Mouse (Mus musculus) midbrain, embryonic 12.5 days (tissue): ENCODE data around the gene Gm17720. TPM values are rescaled to one million over a fixed set of nuclear protein-coding genes. Genes with fewer than 3 reads are reported as not detected.

Experiments used
- ATAC-seq: fragments of 200-750 bp; cut with Nextera tagmentation; 2 replicates; pipeline ENCODE4 v1.8.0; 2017; ENCODE audit warnings: low read depth, moderate TSS enrichment, moderate library complexity; ENCODE audit not compliant: low FRiP score
- H3K27ac ChIP-seq: fragments of 300-500 bp; sonication (generic); replicated peaks from 2 replicates; pipeline ENCODE4 v1.5.1; 2016; ENCODE audit warnings: mild to moderate bottlenecking
- H3K27me3 ChIP-seq: fragments of 300-500 bp; sonication (generic); 2 replicates; pipeline ENCODE4 v1.6.1; 2016; ENCODE audit warnings: mild to moderate bottlenecking
- H3K36me3 ChIP-seq: fragments of 300-500 bp; sonication (generic); 2 replicates; pipeline ENCODE4 v1.6.1; 2016
- H3K4me1 ChIP-seq: fragments of 300-500 bp; sonication (generic); 2 replicates; pipeline ENCODE4 v1.6.1; 2016
- H3K4me2 ChIP-seq: fragments of 300-500 bp; sonication (generic); replicated peaks from 2 replicates; pipeline ENCODE4 v1.6.1; 2016; ENCODE audit warnings: mild to moderate bottlenecking, moderate library complexity
- H3K4me3 ChIP-seq: fragments of 300-500 bp; sonication (generic); 2 replicates; pipeline ENCODE4 v1.5.1; 2016; ENCODE audit warnings: mild to moderate bottlenecking
- H3K9ac ChIP-seq: fragments of 300-500 bp; sonication (generic); replicated peaks from 2 replicates; pipeline ENCODE4 v1.6.1; 2016; ENCODE audit warnings: mild to moderate bottlenecking, moderate library complexity
- H3K9me3 ChIP-seq: fragments of 300-500 bp; sonication (generic); 2 replicates; pipeline ENCODE4 v1.6.1; 2016; ENCODE audit warnings: mild to moderate bottlenecking
- whole genome bisulfite sequencing: fragments of 180-500 bp; shearing (Covaris S2); methylation state at CpG from one replicate; pipeline ENCODE4 v1.1.7; 2016; 5-methylcytosine and 5-hydroxymethylcytosine counted together
- polyA plus RNA-seq: library from polyadenylated mRNA; unstranded; fragments of >200 nt; fragmentation: Nextera tagmentation; extraction: Ambion mirVana; gene quantifications from 2 replicates; pipeline ENCODE4 v1.2.1, GENCODE M21; 2016

Gene Gm17720
- not detected in 2 replicates for polyA plus RNA-seq

GRCm38 (mm10) chr8:110102653-110103052 lies at the start of gene Gm17720:
Gene Gm17720, minus strand, starts transcription at chr8:110102753.
- Histone ChIP-seq H3K9me3 (no peaks in the 10 kb centered on the region), H3K9ac (no peak within 1 kb of the TSS), H3K27me3 (no peaks in the 10 kb centered on the region), H3K4me3 (no peak within 1 kb of the TSS), H3K27ac (no peak within 1 kb of the TSS), H3K4me2 (no peak within 1 kb of the TSS), H3K4me1 (no peaks in the 10 kb centered on the region), H3K36me3 (no peaks in the 10 kb centered on the region)
- no peak for ATAC-seq
- 88% methylated on average over 3 of the region's 3 CpGs for WGBS

DNA sequence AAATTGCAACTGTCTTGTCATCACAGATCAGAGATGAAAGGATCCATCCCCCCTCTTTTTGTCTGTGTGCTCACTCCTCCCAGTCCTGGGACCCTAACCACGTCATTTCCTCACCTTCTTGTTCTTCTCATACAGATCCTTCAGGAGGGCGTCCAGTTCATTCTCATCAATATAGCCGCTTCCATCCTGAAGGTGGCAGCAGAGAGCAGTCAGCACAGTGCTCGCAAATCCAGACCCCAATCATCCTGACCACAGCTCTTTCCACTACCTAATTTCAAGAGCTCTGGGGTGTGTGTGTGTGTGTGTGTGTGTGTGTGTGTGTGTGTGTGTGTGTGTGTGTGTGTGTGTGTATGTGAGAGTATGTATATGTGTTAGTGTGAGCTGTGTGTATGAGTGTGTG lies 43.0 kb upstream of the Gm17720 start:
- Histone ChIP-seq H3K36me3 (no peaks in the 10 kb centered on the region), H3K27me3 (peaks cover 4% of the 10 kb centered on the region; the same call in 1 of the 2 replicates), H3K4me3 (no peak overlapping the region), H3K9me3 (no peaks in the 10 kb centered on the region), H3K4me2 (no peak overlapping the region), H3K4me1 (no peaks in the 10 kb centered on the region), H3K27ac (no peak overlapping the region), H3K9ac (no peak overlapping the region)
- 0% methylated on average over 4 of the region's 4 CpGs for WGBS
- no peak for ATAC-seq

- no peak overlapping the region for H3K4me2 ChIP-seq
- no peak overlapping the region for H3K4me3 ChIP-seq
- no peaks in the 10 kb centered on the region for H3K4me1 ChIP-seq
- H3K9me3 ChIP-seq, result no peaks in the 10 kb centered on the region
- no peak overlapping the region for H3K27ac ChIP-seq
- WGBS, result 72% methylated on average over 4 of the region's 4 CpGs
- peaks cover 4% of the 10 kb centered on the region; the same call in 1 of the 2 replicates for H3K27me3 ChIP-seq
- H3K9ac ChIP-seq, result no peak overlapping the region
- H3K36me3 ChIP-seq, result no peaks in the 10 kb centered on the region
- ATAC-seq, result no peak
Measured at GRCm38 (mm10) chr8:110140770-110141169, 38.2 kb upstream of the Gm17720 start.

DNA sequence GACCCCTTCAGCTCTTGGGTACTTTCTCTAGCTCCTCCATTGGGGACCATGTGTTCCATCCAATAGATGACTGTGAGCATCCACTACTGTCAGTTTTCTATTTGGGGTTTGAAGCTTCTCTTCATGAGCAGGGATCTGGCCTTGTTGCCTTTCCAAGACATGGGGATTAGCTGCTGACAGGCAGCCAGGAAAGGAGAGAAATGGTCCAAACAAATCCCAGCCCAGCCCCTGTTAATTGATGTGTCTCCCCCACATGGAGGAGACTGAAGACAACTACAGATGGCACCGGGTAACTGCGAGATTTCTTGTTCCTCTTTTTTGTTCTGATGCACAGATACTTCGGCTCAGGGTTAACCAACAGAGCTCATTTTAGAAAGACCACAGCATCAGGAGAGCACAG lies 37.6 kb upstream of the Gm17720 start:
- Histone ChIP-seq H3K9ac (no peak overlapping the region), H3K4me3 (no peak overlapping the region), H3K9me3 (no peaks in the 10 kb centered on the region), H3K4me2 (no peak overlapping the region), H3K36me3 (no peaks in the 10 kb centered on the region), H3K27ac (no peak overlapping the region), H3K27me3 (peaks cover 4% of the 10 kb centered on the region; the same call in 1 of the 2 replicates), H3K4me1 (no peaks in the 10 kb centered on the region)
- 73% methylated on average over 3 of the region's 3 CpGs for WGBS
- ATAC-seq, result no peak

DNA sequence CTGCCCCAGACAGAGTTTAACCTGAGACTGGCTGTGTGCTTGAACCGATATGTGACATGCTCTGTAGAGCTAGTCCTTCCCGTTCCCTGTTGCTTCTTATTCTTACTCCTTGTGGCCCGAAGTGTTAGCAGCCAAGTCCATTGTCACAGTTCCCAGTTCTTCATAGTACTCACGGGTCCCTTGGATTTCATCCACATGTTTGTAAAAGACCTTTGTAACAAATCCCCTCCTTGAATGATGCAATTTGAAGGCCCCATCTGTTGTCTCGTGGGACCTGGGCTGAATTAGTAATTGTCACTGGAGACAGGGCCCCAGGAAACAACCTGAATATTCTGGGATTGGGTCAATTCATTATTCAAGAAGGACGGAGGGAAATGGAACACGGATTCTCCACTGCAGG lies 33.0 kb upstream of the Gm17720 start:
- Histone ChIP-seq H3K4me2 (no peak overlapping the region), H3K4me1 (no peaks in the 10 kb centered on the region), H3K36me3 (no peaks in the 10 kb centered on the region), H3K4me3 (no peak overlapping the region), H3K9me3 (no peaks in the 10 kb centered on the region), H3K27me3 (no peaks in the 10 kb centered on the region), H3K27ac (no peak overlapping the region), H3K9ac (no peak overlapping the region)
- ATAC-seq, result no peak
- 70% methylated on average over 7 of the region's 7 CpGs for WGBS

GRCm38 (mm10) chr8:110134236-110134635 lies 31.7 kb upstream of the Gm17720 start:
- 94% methylated on average over 8 of the region's 8 CpGs for WGBS
- Histone ChIP-seq H3K27me3 (no peaks in the 10 kb centered on the region), H3K4me1 (no peaks in the 10 kb centered on the region), H3K36me3 (no peaks in the 10 kb centered on the region), H3K4me2 (no peak overlapping the region), H3K27ac (no peak overlapping the region), H3K9me3 (no peaks in the 10 kb centered on the region), H3K9ac (no peak overlapping the region), H3K4me3 (no peak overlapping the region)
- ATAC-seq, result no peak

GRCm38 (mm10) chr8:110130537-110130936 lies 28.0 kb upstream of the Gm17720 start:
- no peaks in the 10 kb centered on the region for H3K9me3 ChIP-seq
- H3K4me1 ChIP-seq, result no peaks in the 10 kb centered on the region
- no peaks in the 10 kb centered on the region for H3K36me3 ChIP-seq
- WGBS, result 27% methylated on average over 13 of the region's 13 CpGs
- no peak overlapping the region for H3K4me3 ChIP-seq
- H3K27me3 ChIP-seq, result peaks cover 3% of the 10 kb centered on the region; the same call in 1 of the 2 replicates
- H3K4me2 ChIP-seq, result 0 out of 2 replicates have a peak overlapping the region, but pooled peaks have one; percentile 17
- H3K9ac ChIP-seq, result no peak overlapping the region
- no peak for ATAC-seq
- no peak overlapping the region for H3K27ac ChIP-seq

DNA sequence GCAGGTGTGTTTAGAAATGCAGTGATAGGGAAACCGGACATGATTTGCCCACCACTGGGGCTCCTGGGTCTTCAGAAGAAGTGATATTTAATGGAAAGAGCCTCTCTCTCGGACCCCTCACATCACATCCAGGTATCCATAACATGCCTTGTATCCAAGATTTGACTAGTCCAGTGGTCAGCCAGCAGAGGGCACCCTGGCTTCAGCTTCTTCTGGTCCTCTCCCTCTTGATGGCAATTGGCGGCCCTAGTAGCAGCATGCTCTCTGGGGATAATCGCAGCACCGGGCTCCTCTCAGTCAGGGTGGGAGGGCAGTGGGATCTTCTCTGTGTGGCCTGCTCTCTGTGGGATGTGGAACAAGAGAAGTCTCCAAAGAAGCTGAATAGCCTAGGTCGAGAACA lies 17.2 kb upstream of the Gm17720 start:
- 40% methylated on average over 6 of the region's 6 CpGs for WGBS
- Histone ChIP-seq H3K9me3 (no peaks in the 10 kb centered on the region), H3K27ac (no peak overlapping the region), H3K27me3 (0 out of 2 replicates have a peak, but pooled peaks cover 3% of the 10 kb centered on the region), H3K4me2 (no peak overlapping the region), H3K4me3 (no peak overlapping the region), H3K9ac (no peak overlapping the region), H3K36me3 (no peaks in the 10 kb centered on the region), H3K4me1 (no peaks in the 10 kb centered on the region)
- ATAC-seq, result no peak

DNA sequence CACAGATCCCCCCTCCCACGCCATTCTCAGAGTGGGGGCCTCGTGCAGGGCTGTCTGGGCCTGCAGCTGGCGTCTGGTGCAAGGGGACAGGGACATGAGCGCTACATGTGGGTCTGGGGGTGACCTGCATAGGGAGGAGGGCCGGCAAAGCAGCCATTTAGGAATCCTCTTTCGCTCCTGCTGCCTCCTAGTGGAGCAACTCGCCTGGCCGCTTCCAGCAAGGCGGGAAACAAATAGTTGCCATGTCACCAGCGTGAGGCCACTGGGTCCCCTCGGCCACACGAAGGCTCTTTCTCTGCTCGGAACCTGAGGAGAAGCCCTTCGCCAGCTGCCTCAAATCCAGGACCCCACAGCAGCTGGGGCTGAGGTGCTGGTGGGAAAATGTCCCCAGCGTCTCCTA lies 877 bp downstream of the Gm17720 start:
- H3K4me3 ChIP-seq, result no peak overlapping the region
- no peak overlapping the region for H3K9ac ChIP-seq
- no peak overlapping the region for H3K27ac ChIP-seq
- no peaks in the 10 kb centered on the region for H3K9me3 ChIP-seq
- H3K27me3 ChIP-seq, result no peaks in the 10 kb centered on the region
- 91% methylated on average over 15 of the region's 15 CpGs for WGBS
- no peaks in the 10 kb centered on the region for H3K36me3 ChIP-seq
- no peak overlapping the region for H3K4me2 ChIP-seq
- no peak for ATAC-seq
- no peaks in the 10 kb centered on the region for H3K4me1 ChIP-seq

DNA sequence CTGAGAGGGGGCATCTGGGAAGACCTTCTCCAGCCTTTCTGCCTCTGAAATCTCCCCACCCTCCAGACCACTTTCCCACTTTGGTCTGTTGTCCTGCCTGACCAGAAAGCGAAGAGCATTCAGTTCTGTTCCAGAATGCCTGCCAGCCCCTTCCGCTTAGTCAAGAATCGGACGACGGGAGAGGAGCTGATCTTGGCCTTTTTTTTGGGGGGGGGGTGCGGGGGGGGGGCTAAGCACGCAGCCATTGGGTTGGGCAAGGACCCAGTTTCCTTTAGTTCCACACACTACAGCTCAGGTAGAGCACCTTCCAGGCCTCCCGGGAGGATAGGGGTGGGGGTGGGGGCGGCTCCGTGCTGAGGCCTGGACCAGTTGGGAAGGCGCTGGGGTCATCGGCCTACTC lies 1.6 kb downstream of the Gm17720 start, which contains the start of gene Gm21964:
Gm21964 (plus strand) TSS at position 301 of the 400 bp plus-strand sequence.
- Histone ChIP-seq H3K27me3 (no peaks in the 10 kb centered on the region), H3K9me3 (no peaks in the 10 kb centered on the region), H3K9ac (no peak within 1 kb of the TSS), H3K4me1 (no peaks in the 10 kb centered on the region), H3K4me3 (no peak within 1 kb of the TSS), H3K27ac (no peak within 1 kb of the TSS), H3K36me3 (no peaks in the 10 kb centered on the region), H3K4me2 (no peak within 1 kb of the TSS)
- ATAC-seq, result no peak
- 89% methylated on average over 12 of the region's 12 CpGs for WGBS

DNA sequence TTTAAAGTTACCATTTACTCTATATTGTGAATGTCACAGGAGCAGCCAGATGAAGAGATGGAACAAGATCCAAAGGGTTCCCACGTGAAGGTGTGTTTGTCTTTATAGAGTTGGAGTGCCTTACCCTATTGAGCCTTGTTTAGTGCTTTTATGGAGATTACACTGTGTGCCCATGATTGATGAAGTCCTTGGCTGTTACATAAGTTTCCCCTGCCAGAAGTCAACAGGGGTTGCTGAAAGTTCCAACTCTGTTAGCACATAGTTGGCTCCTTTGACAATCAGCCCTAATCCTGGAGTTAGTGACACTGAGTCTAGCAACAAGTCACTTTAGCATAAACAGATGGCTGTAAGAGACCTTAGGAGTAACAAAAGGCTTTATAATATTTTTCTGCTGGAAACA lies 10.7 kb downstream of the Gm17720 start:
- no peak overlapping the region for H3K4me2 ChIP-seq
- H3K4me3 ChIP-seq, result no peak overlapping the region
- 62% methylated on average over 1 of the region's 1 CpGs for WGBS
- no peaks in the 10 kb centered on the region for H3K27me3 ChIP-seq
- no peak overlapping the region for H3K27ac ChIP-seq
- H3K9me3 ChIP-seq, result peaks cover 14% of the 10 kb centered on the region
- no peak overlapping the region for H3K9ac ChIP-seq
- ATAC-seq, result no peak
- peaks cover 35% of the 10 kb centered on the region for H3K36me3 ChIP-seq
- no peaks in the 10 kb centered on the region for H3K4me1 ChIP-seq

- no peak overlapping the region for H3K27ac ChIP-seq
- no peak overlapping the region for H3K9ac ChIP-seq
- H3K4me3 ChIP-seq, result no peak overlapping the region
- H3K4me2 ChIP-seq, result no peak overlapping the region
- peaks cover 50% of the 10 kb centered on the region for H3K36me3 ChIP-seq
- peaks cover 15% of the 10 kb centered on the region for H3K4me1 ChIP-seq
- WGBS, result 83% methylated on average over 11 of the region's 11 CpGs
- no peaks in the 10 kb centered on the region for H3K9me3 ChIP-seq
- no peak for ATAC-seq
- H3K27me3 ChIP-seq, result no peaks in the 10 kb centered on the region; the same call in 1 of the 2 replicates
Measured at GRCm38 (mm10) chr8:110082416-110083105, 20.0 kb downstream of the Gm17720 start.
